Mouse (Mus musculus) bone marrow macrophage, adult 2 months (primary cell): ENCODE measurements around the gene Slc25a41. TPM values are rescaled to one million over a fixed set of nuclear protein-coding genes. Genes with fewer than 3 reads are reported as not detected.

Experiments used
- H3K27ac ChIP-seq: 2 replicates; pipeline ENCODE4 v1.5.1; 2012; ENCODE audit warnings: low read depth, low read length; ENCODE audit not compliant: insufficient read depth
- H3K4me1 ChIP-seq: 2 replicates; pipeline ENCODE4 v1.6.1; 2012; ENCODE audit warnings: low read length; ENCODE audit not compliant: control insufficient read depth, insufficient read depth
- H3K4me3 ChIP-seq: 2 replicates; pipeline ENCODE4 v1.5.1; 2012; ENCODE audit warnings: mild to moderate bottlenecking, low read length, moderate library complexity; ENCODE audit not compliant: insufficient read depth
- CTCF ChIP-seq: IDR thresholded peaks from 2 replicates; pipeline ENCODE4 v1.5.1; 2012; ENCODE audit warnings: low read depth, mild to moderate bottlenecking, low read length, moderate library complexity
- POLR2A ChIP-seq: IDR thresholded peaks from 2 replicates; pipeline ENCODE4 v1.6.1; 2012; ENCODE audit warnings: mild to moderate bottlenecking, low read depth, low read length, borderline replicate concordance
- polyA plus RNA-seq: library from polyadenylated mRNA; stranded (reverse); fragments of >200 nt; gene quantifications from 2 replicates; pipeline ENCODE4 v1.2.4, GENCODE M21; 2012; ENCODE audit not compliant: missing spikeins, insufficient read depth, insufficient read length

Slc25a41 gene
- polyA plus RNA-seq, 1 experiment: not detected

DNA sequence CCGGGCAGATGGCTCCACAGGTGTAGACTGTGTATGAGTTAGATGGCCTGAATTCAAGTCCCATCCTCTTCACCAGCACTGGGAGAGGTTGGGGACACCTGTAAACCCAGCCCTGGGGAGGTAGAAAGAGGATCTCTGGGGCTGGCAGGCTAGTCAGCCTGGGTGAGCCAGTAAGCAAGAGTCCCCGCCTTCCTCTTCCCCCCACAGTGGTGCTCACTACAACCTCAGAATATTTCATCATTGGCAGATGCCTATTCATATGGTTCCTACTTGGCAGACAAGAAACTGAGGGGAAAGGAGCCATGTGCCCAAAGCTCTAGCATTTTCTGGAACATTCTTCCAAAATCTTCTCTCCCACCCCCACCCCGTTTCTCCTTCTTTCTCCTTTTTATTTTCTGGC is 7.4 kb upstream of the Slc25a41 start:
- TF ChIP-seq POLR2A: no peak
- no peak for TF ChIP-seq CTCF
- Histone ChIP-seq H3K4me1 (peaks cover 8% of the 10 kb centered on the region), H3K4me3 (no peak overlapping the region), H3K27ac (no peak overlapping the region)

DNA sequence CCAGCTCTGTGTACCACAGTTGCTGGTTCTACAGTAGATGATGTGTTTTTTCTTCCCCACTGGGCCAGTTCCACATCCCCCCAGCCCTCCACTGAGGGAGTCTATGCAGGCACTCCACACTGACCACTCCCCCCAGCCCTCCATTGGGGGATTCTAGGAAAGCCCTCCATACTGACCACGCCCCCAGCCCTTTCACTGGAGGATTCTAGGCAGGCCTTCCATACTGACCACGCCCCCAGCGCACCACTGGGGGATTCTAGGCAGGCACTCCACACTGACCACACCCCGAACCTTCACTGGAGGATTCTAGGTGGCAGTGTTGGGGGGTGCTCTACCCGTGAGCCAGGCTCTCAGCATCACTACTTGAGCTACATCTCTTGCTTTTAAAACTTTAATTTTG is 6.0 kb upstream of the Slc25a41 start:
- H3K4me3 ChIP-seq: no peak overlapping the region

DNA sequence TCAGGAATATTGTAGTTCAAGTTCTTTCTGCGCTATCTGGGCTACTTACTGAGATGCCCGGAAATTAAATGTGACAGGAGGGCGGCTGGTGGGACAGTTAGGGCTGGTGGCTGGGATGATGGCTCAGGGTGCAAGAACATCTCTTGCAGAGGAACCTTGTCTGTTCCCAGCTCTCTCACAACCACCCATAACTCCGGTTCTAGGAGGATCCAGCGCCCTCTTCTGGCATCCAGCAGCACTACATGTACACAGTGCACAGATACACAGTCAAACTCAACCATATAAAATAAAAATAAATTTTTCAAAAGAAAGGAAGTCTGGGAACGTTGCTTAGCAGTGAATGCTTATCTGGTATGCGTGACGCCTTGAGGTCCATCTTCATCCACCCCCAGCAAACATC is 2.5 kb downstream of the Slc25a41 start:
- TF ChIP-seq POLR2A: no peak
- TF ChIP-seq CTCF: no peak
- peaks cover 7% of the 10 kb centered on the region; the same call in 1 of the 2 replicates for H3K4me1 ChIP-seq

More for the DNA sequence above, 6.0 kb upstream of the Slc25a41 start:
- no peak for TF ChIP-seq POLR2A
- TF ChIP-seq CTCF: no peak
- H3K4me1 ChIP-seq: peaks cover 8% of the 10 kb centered on the region
- no peak overlapping the region for H3K27ac ChIP-seq

DNA sequence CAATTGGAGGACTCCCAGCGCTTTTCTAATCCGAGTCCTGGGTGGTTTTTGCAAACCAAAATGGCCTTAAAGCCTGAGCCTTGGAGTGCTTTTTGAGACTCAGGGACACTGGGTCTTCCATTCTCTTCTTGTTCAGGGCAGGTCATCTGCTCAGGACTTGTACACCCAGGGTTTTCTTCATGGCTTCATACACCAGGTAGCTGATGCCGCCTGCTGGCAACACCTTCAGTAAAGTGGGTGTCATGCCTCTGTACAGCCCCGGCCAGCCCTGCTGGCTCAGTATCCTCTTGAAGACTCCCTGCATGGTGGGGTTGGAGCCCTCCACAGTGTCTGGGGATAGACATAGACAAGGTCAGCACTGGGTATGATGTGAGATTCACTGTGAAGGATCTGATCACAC is 8.6 kb downstream of the Slc25a41 start:
- peaks cover 17% of the 10 kb centered on the region for H3K4me1 ChIP-seq
- H3K4me3 ChIP-seq: peak overlapping the region; percentile 61; the same call in 1 of the 2 replicates
- no peak overlapping the region for H3K27ac ChIP-seq
- TF ChIP-seq CTCF: no peak
- TF ChIP-seq POLR2A: no peak

More for the DNA sequence above, 2.5 kb downstream of the Slc25a41 start:
- no peak overlapping the region for H3K27ac ChIP-seq
- no peak overlapping the region for H3K4me3 ChIP-seq

DNA sequence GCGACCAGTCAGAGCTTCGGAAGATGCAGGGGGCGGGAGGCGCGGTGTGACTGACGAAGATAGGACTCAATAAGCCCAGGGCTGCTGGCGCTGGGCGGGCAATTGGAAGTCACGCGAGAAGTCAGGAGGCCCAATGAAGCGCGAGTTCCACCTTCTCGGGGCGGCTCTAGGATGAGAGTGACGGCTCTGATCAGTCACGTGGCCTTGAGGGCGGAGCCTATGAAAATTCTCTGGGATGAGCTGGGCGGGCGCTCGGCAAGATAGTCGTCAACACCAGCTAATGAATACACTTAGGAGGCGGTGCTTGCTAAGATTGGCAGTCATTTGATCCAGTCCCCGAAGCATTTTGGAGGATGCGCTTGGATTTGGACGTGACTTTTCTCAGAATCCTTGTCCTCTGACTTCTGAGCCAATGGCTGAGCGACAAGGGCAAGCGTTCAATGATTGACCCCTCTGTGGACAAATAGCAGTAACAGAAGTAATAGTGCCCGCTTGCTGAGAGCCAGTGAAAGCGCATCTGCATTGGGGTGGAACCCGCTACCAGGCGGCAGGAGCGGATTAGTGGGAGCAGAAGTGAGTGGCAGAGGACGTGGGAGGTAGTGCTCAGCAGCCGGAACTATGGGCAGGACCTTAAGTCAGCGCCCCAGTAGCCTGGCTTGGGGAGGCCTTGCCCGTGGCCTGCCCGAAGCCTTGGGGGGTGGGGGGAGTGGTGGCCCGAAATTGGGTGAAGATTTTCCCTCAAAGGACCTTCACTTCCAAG is 9.6 kb downstream of the Slc25a41 start:
- peak overlapping the region; percentile 61 for H3K4me3 ChIP-seq
- H3K4me1 ChIP-seq: peaks cover 14% of the 10 kb centered on the region
- TF ChIP-seq POLR2A (no peak), CTCF (no peak)

DNA sequence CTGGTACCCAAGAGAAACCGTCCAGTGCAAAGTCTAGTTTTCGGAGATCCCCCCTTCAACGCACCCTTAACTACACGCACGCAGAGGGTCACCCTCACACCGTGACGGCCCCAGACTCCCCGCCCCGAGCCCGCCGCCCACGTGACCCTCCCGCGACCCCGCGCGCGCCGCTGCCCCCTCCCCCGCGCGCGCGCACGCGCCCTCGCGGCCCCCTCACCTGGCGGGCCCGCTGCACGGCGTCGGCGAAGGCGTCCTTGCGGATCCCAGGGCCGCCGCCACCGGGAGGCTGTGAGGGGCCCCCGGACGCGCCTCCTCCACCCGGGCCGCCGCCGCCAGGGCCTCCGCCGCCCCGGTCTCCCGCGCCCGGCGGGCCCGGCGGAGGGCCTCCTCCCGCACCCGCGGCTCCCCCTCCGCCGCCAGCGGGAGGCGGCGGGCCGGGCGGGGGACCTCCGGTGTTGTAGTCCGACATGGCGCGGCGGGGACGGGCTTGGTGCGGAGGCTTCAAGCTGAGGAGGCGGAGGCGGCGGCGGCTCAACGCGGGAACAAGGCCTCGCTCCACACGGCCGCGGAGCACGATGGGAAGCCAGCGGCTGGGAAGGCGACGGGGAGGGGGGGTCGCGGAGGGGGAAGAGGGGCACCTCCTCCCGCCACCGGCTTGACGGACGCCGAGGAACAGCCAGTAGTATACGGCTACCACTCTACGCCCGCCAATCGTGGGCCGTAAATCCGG is 10.4 kb downstream of the Slc25a41 start, which contains the start of gene Khsrp:
Gene Khsrp (minus strand): TSS at position 592 of the 730 bp plus-strand sequence.
- Histone ChIP-seq H3K4me1 (peaks cover 14% of the 10 kb centered on the region), H3K4me3 (peak within 1 kb of the TSS; percentile 86), H3K27ac (peak within 1 kb of the TSS; percentile 81)
- TF ChIP-seq POLR2A (no peak), CTCF (no peak)

More for the DNA sequence above, 9.6 kb downstream of the Slc25a41 start:
- peak overlapping the region; percentile 78 for H3K27ac ChIP-seq

DNA sequence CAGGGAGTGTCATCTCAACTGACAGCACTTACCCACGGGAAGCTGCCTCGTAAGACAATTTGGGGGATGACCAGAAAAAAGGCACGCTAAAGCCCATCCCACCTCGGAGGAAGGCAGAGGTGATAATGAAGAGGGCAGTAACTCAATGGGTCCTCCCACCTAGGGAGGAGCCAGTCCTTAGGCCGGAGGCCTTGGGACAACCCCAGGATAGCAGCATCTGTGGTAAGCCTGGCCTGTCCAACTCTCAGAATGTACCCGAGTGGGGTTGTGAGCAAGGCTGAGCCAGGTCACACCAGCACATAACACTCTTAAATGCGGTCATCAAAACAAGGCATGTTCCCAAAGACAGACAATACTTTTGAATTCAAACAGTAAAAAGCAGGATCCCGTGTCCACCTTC is 11.8 kb downstream of the Slc25a41 start:
- peak overlapping the region; percentile 86 for H3K4me3 ChIP-seq
- peaks cover 14% of the 10 kb centered on the region for H3K4me1 ChIP-seq
- TF ChIP-seq CTCF (no peak), POLR2A (no peak)
- H3K27ac ChIP-seq: no peak overlapping the region

DNA sequence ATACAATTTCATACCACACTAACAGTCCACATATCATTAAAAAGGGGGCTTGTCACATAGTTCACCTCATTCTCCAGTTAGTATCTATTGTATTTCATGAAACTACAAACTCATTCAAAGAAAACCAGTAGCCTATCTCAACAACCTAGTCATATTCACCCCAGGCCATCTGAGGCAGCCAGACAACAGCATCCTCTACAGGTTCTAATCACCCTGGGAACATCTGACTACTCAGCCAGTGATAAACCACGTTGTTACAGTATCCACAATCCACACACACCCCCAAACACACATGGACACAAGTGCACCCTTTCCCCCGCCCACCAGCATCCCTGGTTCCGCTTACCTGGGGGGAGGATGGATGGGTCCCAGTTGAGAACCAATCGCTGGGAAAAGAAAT is 14.0 kb downstream of the Slc25a41 start:
- Histone ChIP-seq H3K27ac (no peak overlapping the region), H3K4me3 (no peak overlapping the region), H3K4me1 (peaks cover 9% of the 10 kb centered on the region)
- TF ChIP-seq POLR2A: no peak
- no peak for TF ChIP-seq CTCF

DNA sequence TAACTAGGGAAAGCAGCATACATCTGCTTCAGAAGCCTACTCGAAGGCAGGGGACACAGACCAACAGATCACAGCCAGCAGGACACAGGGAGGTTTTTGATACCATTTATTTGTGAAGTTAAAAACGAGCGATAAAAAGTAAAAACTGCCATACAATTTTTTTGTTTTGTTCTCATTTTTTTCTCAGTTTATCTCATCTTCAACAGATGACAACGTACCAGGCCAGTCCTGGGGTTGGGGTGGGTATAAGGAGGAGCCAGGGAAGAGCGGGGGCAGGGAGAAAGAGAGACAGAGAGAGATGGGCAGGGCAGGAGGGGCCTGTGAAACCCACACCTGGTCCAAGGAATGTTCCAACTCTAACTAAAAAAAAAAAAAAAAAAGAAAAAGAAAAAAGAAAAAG is 20.5 kb downstream of the Slc25a41 start:
- no peak overlapping the region for H3K27ac ChIP-seq
- peaks cover 10% of the 10 kb centered on the region; the same call in 1 of the 2 replicates for H3K4me1 ChIP-seq
- TF ChIP-seq POLR2A (no peak), CTCF (no peak)
- H3K4me3 ChIP-seq: no peak overlapping the region

DNA sequence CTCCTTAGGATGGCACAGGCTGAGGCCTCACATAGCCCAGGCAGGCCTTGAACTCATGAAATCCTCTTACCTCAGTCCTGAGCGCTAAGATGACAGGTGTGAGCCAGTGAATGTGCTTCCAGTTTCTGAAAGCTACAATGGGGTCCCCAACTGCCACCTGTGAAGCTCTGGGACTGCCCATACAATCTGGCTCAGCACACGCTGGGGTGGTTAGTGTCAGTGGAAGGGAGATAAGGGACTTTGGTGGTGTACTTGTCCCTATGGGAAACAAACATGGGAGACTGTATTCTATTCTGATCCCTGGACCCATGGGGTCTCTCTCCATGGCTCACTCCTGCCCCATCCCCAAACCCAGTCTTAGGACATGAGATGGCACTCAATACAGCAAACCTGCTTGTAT is 21.8 kb downstream of the Slc25a41 start:
- no peak for TF ChIP-seq POLR2A
- TF ChIP-seq CTCF: no peak
- Histone ChIP-seq H3K4me1 (peaks cover 10% of the 10 kb centered on the region; the same call in 1 of the 2 replicates), H3K27ac (no peak overlapping the region), H3K4me3 (no peak overlapping the region)

DNA sequence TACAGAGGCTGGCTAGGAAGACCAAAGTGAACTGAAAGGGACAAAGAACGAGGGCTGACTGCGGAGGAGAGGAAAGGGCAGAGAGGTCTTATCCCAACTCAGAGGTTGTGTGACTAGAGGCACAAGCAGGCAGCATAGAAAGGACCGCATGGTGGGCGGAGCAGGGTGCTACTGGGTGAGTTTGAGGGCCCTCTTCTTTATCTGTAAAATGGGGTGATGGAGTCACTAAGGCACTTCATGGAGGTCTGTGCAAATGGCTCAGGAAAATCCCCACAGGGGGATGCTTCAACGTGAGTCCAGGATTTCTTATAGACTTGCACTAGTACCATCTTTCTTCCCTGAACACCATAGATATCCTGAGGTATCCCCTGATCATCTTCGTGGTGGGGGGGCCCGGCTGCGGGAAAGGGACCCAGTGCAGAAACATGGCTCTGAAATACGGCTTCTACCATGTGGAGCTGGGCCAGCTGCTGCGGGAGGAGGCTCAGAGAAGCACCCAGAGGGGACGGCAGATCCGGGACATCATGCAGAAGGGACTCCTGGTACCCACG is 29.1 kb downstream of the Slc25a41 start:
- Histone ChIP-seq H3K27ac (no peak overlapping the region), H3K4me3 (peak overlapping the region; percentile 82), H3K4me1 (peaks cover 15% of the 10 kb centered on the region)
- TF ChIP-seq POLR2A (no peak), CTCF (no peak)
